Mouse (Mus musculus): ENCODE measurements around the gene Zhx3. TPM values are rescaled to one million over a fixed set of nuclear protein-coding genes. Genes with fewer than 3 reads are reported as not detected.

Zhx3 gene
- polyA plus RNA-seq, 1 experiment from 2014 or later: 11.1 TPM

- DNase-seq (ENCODE audit: low spot score) (no peak), ATAC-seq (ENCODE audit: low read depth) (no peak)
- Histone ChIP-seq H3K9ac (ENCODE audit: low read depth, low read length) (no peak overlapping the region), H3K4me2 (ENCODE audit: low read depth, low read length) (no peak overlapping the region), H3K36me3 (ENCODE audit: control insufficient read depth, insufficient read depth, low read length) (peaks cover 66% of the 10 kb centered on the region), H3K27ac (replicated peaks; ENCODE audit: low read depth, low read length) (no peak overlapping the region), H3K9me3 (ENCODE audit: control insufficient read depth, low read length) (no peaks in the 10 kb centered on the region), H3K4me1 (ENCODE audit: control insufficient read depth, insufficient read depth, low read length) (no peaks in the 10 kb centered on the region), H3K4me3 (ENCODE audit: low read depth, low read length) (no peak overlapping the region), H3K27me3 (replicated peaks; ENCODE audit: control insufficient read depth, insufficient read depth, low read length) (no peaks in the 10 kb centered on the region)
- 98% methylated on average over 4 of the region's 4 CpGs for WGBS
These were observed 149.0 kb downstream of the Zhx3 start for GRCm38 (mm10) chr2:160723613-160724375.

GRCm38 (mm10) chr2:160722714-160723113 lies 150.1 kb downstream of the Zhx3 start:
- Histone ChIP-seq H3K27ac (replicated peaks; ENCODE audit: low read depth, low read length) (no peak overlapping the region), H3K36me3 (ENCODE audit: control insufficient read depth, insufficient read depth, low read length) (peaks cover 76% of the 10 kb centered on the region), H3K9ac (ENCODE audit: low read depth, low read length) (no peak overlapping the region), H3K4me1 (ENCODE audit: control insufficient read depth, insufficient read depth, low read length) (no peaks in the 10 kb centered on the region), H3K27me3 (replicated peaks; ENCODE audit: control insufficient read depth, insufficient read depth, low read length) (no peaks in the 10 kb centered on the region), H3K9me3 (ENCODE audit: control insufficient read depth, low read length) (no peaks in the 10 kb centered on the region), H3K4me3 (ENCODE audit: low read depth, low read length) (no peak overlapping the region), H3K4me2 (ENCODE audit: low read depth, low read length) (no peak overlapping the region)
- no peak for ATAC-seq (ENCODE audit: low read depth)
- DNase-seq (ENCODE audit: low spot score): no peak
- WGBS: 73% methylated on average over 4 of the region's 4 CpGs

GRCm38 (mm10) chr2:160718811-160719210 lies 154.0 kb downstream of the Zhx3 start:
- H3K4me1 ChIP-seq (ENCODE audit: control insufficient read depth, insufficient read depth, low read length): no peaks in the 10 kb centered on the region
- H3K4me2 ChIP-seq (ENCODE audit: low read depth, low read length): no peak overlapping the region
- no peaks in the 10 kb centered on the region for H3K27me3 ChIP-seq (replicated peaks; ENCODE audit: control insufficient read depth, insufficient read depth, low read length)
- no peaks in the 10 kb centered on the region for H3K9me3 ChIP-seq (ENCODE audit: control insufficient read depth, low read length)
- no peak for ATAC-seq (ENCODE audit: low read depth)
- H3K4me3 ChIP-seq (ENCODE audit: low read depth, low read length): no peak overlapping the region
- peak; percentile 70 for DNase-seq (ENCODE audit: low spot score)
- H3K36me3 ChIP-seq (ENCODE audit: control insufficient read depth, insufficient read depth, low read length): peaks cover 95% of the 10 kb centered on the region
- no peak overlapping the region for H3K27ac ChIP-seq (replicated peaks; ENCODE audit: low read depth, low read length)
- WGBS: 86% methylated on average over 3 of the region's 3 CpGs
- no peak overlapping the region for H3K9ac ChIP-seq (ENCODE audit: low read depth, low read length)

- DNase-seq (ENCODE audit: low spot score) (no peak), ATAC-seq (ENCODE audit: low read depth) (no peak)
- Histone ChIP-seq H3K9ac (ENCODE audit: low read depth, low read length) (no peak overlapping the region), H3K4me1 (ENCODE audit: control insufficient read depth, insufficient read depth, low read length) (no peaks in the 10 kb centered on the region), H3K27ac (replicated peaks; ENCODE audit: low read depth, low read length) (no peak overlapping the region), H3K27me3 (replicated peaks; ENCODE audit: control insufficient read depth, insufficient read depth, low read length) (no peaks in the 10 kb centered on the region), H3K36me3 (ENCODE audit: control insufficient read depth, insufficient read depth, low read length) (peaks cover 92% of the 10 kb centered on the region), H3K9me3 (ENCODE audit: control insufficient read depth, low read length) (no peaks in the 10 kb centered on the region), H3K4me2 (ENCODE audit: low read depth, low read length) (no peak overlapping the region), H3K4me3 (ENCODE audit: low read depth, low read length) (no peak overlapping the region)
- 72% methylated on average over 5 of the region's 5 CpGs for WGBS
These were observed 155.5 kb downstream of the Zhx3 start for GRCm38 (mm10) chr2:160717269-160717668.

GRCm38 (mm10) chr2:160715463-160716030 lies 157.3 kb downstream of the Zhx3 start:
- Histone ChIP-seq H3K4me2 (ENCODE audit: low read depth, low read length) (no peak overlapping the region), H3K36me3 (ENCODE audit: control insufficient read depth, insufficient read depth, low read length) (peaks cover 92% of the 10 kb centered on the region), H3K9me3 (ENCODE audit: control insufficient read depth, low read length) (no peaks in the 10 kb centered on the region), H3K4me3 (ENCODE audit: low read depth, low read length) (no peak overlapping the region), H3K4me1 (ENCODE audit: control insufficient read depth, insufficient read depth, low read length) (no peaks in the 10 kb centered on the region), H3K27me3 (replicated peaks; ENCODE audit: control insufficient read depth, insufficient read depth, low read length) (no peaks in the 10 kb centered on the region), H3K27ac (replicated peaks; ENCODE audit: low read depth, low read length) (no peak overlapping the region), H3K9ac (ENCODE audit: low read depth, low read length) (no peak overlapping the region)
- ATAC-seq (ENCODE audit: low read depth) (no peak), DNase-seq (ENCODE audit: low spot score) (peak; percentile 46)
- WGBS: 84% methylated on average over 4 of the region's 4 CpGs

GRCm38 (mm10) chr2:160707673-160708072 lies 165.1 kb downstream of the Zhx3 start:
- Histone ChIP-seq H3K27me3 (replicated peaks; ENCODE audit: control insufficient read depth, insufficient read depth, low read length) (no peaks in the 10 kb centered on the region), H3K9me3 (ENCODE audit: control insufficient read depth, low read length) (no peaks in the 10 kb centered on the region), H3K36me3 (ENCODE audit: control insufficient read depth, insufficient read depth, low read length) (peaks cover 79% of the 10 kb centered on the region), H3K4me3 (ENCODE audit: low read depth, low read length) (no peak overlapping the region), H3K4me1 (ENCODE audit: control insufficient read depth, insufficient read depth, low read length) (no peaks in the 10 kb centered on the region), H3K4me2 (ENCODE audit: low read depth, low read length) (no peak overlapping the region), H3K27ac (replicated peaks; ENCODE audit: low read depth, low read length) (no peak overlapping the region), H3K9ac (ENCODE audit: low read depth, low read length) (no peak overlapping the region)
- no peak for DNase-seq (ENCODE audit: low spot score)
- WGBS: 89% methylated on average over 3 of the region's 3 CpGs
- ATAC-seq (ENCODE audit: low read depth): no peak

GRCm38 (mm10) chr2:160702824-160703223 lies 170.0 kb downstream of the Zhx3 start:
- H3K27ac ChIP-seq (replicated peaks; ENCODE audit: low read depth, low read length): no peak overlapping the region
- H3K36me3 ChIP-seq (ENCODE audit: control insufficient read depth, insufficient read depth, low read length): peaks cover 88% of the 10 kb centered on the region
- no peaks in the 10 kb centered on the region for H3K9me3 ChIP-seq (ENCODE audit: control insufficient read depth, low read length)
- H3K4me3 ChIP-seq (ENCODE audit: low read depth, low read length): no peak overlapping the region
- H3K9ac ChIP-seq (ENCODE audit: low read depth, low read length): no peak overlapping the region
- DNase-seq (ENCODE audit: low spot score): no peak
- no peaks in the 10 kb centered on the region for H3K4me1 ChIP-seq (ENCODE audit: control insufficient read depth, insufficient read depth, low read length)
- H3K27me3 ChIP-seq (replicated peaks; ENCODE audit: control insufficient read depth, insufficient read depth, low read length): no peaks in the 10 kb centered on the region
- no peak for ATAC-seq (ENCODE audit: low read depth)
- H3K4me2 ChIP-seq (ENCODE audit: low read depth, low read length): no peak overlapping the region

GRCm38 (mm10) chr2:160701603-160702002 lies 171.2 kb downstream of the Zhx3 start:
- ATAC-seq (ENCODE audit: low read depth) (no peak), DNase-seq (ENCODE audit: low spot score) (no peak)
- peaks cover 85% of the 10 kb centered on the region for H3K36me3 ChIP-seq (ENCODE audit: control insufficient read depth, insufficient read depth, low read length)
- H3K4me1 ChIP-seq (ENCODE audit: control insufficient read depth, insufficient read depth, low read length): no peaks in the 10 kb centered on the region
- no peak overlapping the region for H3K4me3 ChIP-seq (ENCODE audit: low read depth, low read length)
- no peak overlapping the region for H3K4me2 ChIP-seq (ENCODE audit: low read depth, low read length)
- H3K9ac ChIP-seq (ENCODE audit: low read depth, low read length): no peak overlapping the region
- WGBS: 77% methylated on average over 3 of the region's 3 CpGs
- H3K27ac ChIP-seq (replicated peaks; ENCODE audit: low read depth, low read length): no peak overlapping the region
- no peaks in the 10 kb centered on the region for H3K9me3 ChIP-seq (ENCODE audit: control insufficient read depth, low read length)
- H3K27me3 ChIP-seq (replicated peaks; ENCODE audit: control insufficient read depth, insufficient read depth, low read length): no peaks in the 10 kb centered on the region

- Histone ChIP-seq H3K9me3 (ENCODE audit: control insufficient read depth, low read length) (no peaks in the 10 kb centered on the region), H3K4me1 (ENCODE audit: control insufficient read depth, insufficient read depth, low read length) (no peaks in the 10 kb centered on the region), H3K9ac (ENCODE audit: low read depth, low read length) (no peak overlapping the region), H3K4me2 (ENCODE audit: low read depth, low read length) (no peak overlapping the region), H3K27me3 (replicated peaks; ENCODE audit: control insufficient read depth, insufficient read depth, low read length) (no peaks in the 10 kb centered on the region), H3K4me3 (ENCODE audit: low read depth, low read length) (no peak overlapping the region), H3K36me3 (ENCODE audit: control insufficient read depth, insufficient read depth, low read length) (peaks cover 81% of the 10 kb centered on the region), H3K27ac (replicated peaks; ENCODE audit: low read depth, low read length) (no peak overlapping the region)
- peak; percentile 21 for DNase-seq (ENCODE audit: low spot score)
- ATAC-seq (ENCODE audit: low read depth): no peak
- 72% methylated on average over 5 of the region's 5 CpGs for WGBS
These were observed 172.5 kb downstream of the Zhx3 start for GRCm38 (mm10) chr2:160700271-160700670.
